In genomic region chr5:88569541-88569940, GRCm38 (mm10) we compare ENCODE assay signal across 18 mouse cellular contexts. TPM values are rescaled to one million over a fixed set of nuclear protein-coding genes. Genes with fewer than 3 reads are reported as not detected.
"Had no signal": no experiment of that assay in that cellular context is flagged by ENCODE, and none has a peak within 500 bp of the region (broad histone marks: within the 10 kb centered on the region; RNA-seq: fewer than 3 reads in every experiment).

No protein-coding gene starts in this region.

- DNase-seq: layer of hippocampus, postnatal 36 days; liver; liver, embryonic 13.5 days; liver, postnatal 0 days; lung, postnatal 14 days; right cerebral cortex, postnatal 4 days; spleen, adult 18-20 months; thymus, adult 2 months; thymus, postnatal 25 days had no signal

- H3K27me3 ChIP-seq: intestine, embryonic 15.5 days; limb, embryonic 12.5 days; lung, embryonic 15.5 days; megakaryocyte, embryonic 14.5 days; midbrain, embryonic 15.5 days; neural tube, embryonic 12.5 days; stomach, embryonic 15.5 days had no signal

- ATAC-seq: intestine, embryonic 15.5 days; liver, postnatal 0 days; midbrain, embryonic 15.5 days had no signal

- H3K4me1 ChIP-seq: intestine, embryonic 15.5 days; stomach, embryonic 15.5 days had no signal

- H3K9ac ChIP-seq: intestine, embryonic 15.5 days; limb, embryonic 12.5 days; liver, embryonic 13.5 days; liver, postnatal 0 days; lung, embryonic 15.5 days; midbrain, embryonic 15.5 days; neural tube, embryonic 12.5 days; stomach, embryonic 15.5 days had no signal

- H3K36me3 ChIP-seq: midbrain, embryonic 15.5 days; neural tube, embryonic 12.5 days had no signal

- H3K27ac ChIP-seq: intestine, embryonic 15.5 days; limb, embryonic 12.5 days; liver, embryonic 13.5 days; lung, embryonic 15.5 days; macrophage; midbrain, embryonic 15.5 days; neural tube, embryonic 12.5 days; stomach, embryonic 15.5 days had no signal

- H3K4me2 ChIP-seq: intestine, embryonic 15.5 days; limb, embryonic 12.5 days; liver, embryonic 13.5 days; lung, embryonic 15.5 days; midbrain, embryonic 11.5 days; midbrain, embryonic 15.5 days; neural tube, embryonic 12.5 days; stomach, embryonic 15.5 days had no signal

- H3K9me3 ChIP-seq: intestine, embryonic 15.5 days; limb, embryonic 12.5 days; liver, embryonic 13.5 days; lung, embryonic 15.5 days; megakaryocyte, embryonic 14.5 days; midbrain, embryonic 15.5 days; neural tube, embryonic 12.5 days; stomach, embryonic 15.5 days had no signal

- H3K4me3 ChIP-seq: intestine, embryonic 15.5 days; limb, embryonic 12.5 days; liver, embryonic 13.5 days; lung, embryonic 15.5 days; megakaryocyte, embryonic 14.5 days; midbrain, embryonic 15.5 days; neural tube, embryonic 12.5 days; stomach, embryonic 15.5 days had no signal

RNA-seq across cellular contexts. Expression of gene Jchain, which starts 41.9 kb away (rescaled TPM):
- polyA plus RNA-seq: limb, embryonic 12.5 days; lung, embryonic 15.5 days had no signal
